Mouse (Mus musculus) layer of hippocampus, postnatal 14 days (tissue): ENCODE data around the gene Rnf114. TPM values are rescaled to one million over a fixed set of nuclear protein-coding genes. Genes with fewer than 3 reads are reported as not detected.

ENCODE experiments used
- DNase-seq, 2 experiments: peaks; one replicate each; pipeline ENCODE4 v3.0.0; 2021 to 2022; ENCODE audit warnings: low spot score in 2 of 2, mixed read lengths in 1 of 2
- long read RNA-seq, 2 experiments: library from polyadenylated mRNA; stranded (forward); transcript quantifications; one replicate each; pipeline ENCODE4 v2.0.0; 2021
- total RNA-seq, 2 experiments: library from RNA; stranded (reverse); gene quantifications; 2 replicates each; pipeline ENCODE4 v1.2.3; 2021

Rnf114 gene
- 10 to 100 TPM; 39.1 to 40.5 TPM for total RNA-seq
- long read RNA-seq, experiment 1, transcript Rnf114-201 (6 exons, 2,502 nt), result minor isoform, 24 of 85 reads
- long read RNA-seq, experiment 1, transcript Rnf114-203 (5 exons, 1,985 nt), result major isoform, 44 of 85 reads
- long read RNA-seq, experiment 1, partial matches to known transcripts, result 3 of 85 reads
- long read RNA-seq, experiment 1, other reads (novel, unspliced or antisense), result 14 of 85 reads
- long read RNA-seq, experiment 2, transcript Rnf114-203 (5 exons, 1,985 nt), result major isoform, 57 of 117 reads
- long read RNA-seq, experiment 2, transcript Rnf114-201 (6 exons, 2,502 nt), result minor isoform, 32 of 117 reads
- long read RNA-seq, experiment 2, partial matches to known transcripts, result 12 of 117 reads
- long read RNA-seq, experiment 2, other reads (novel, unspliced or antisense), result 16 of 117 reads

- peak in 1 of 2 experiments; percentile 35 for DNase-seq
Observed at GRCm38 (mm10) chr2:167491757-167492708, at the start of gene Rnf114. Gene Rnf114 (plus strand): TSS chr2:167492645.

- no peak for DNase-seq
Observed at GRCm38 (mm10) chr2:167443411-167444193, 48.8 kb upstream of the Rnf114 start.

GRCm38 (mm10) chr2:167445911-167446780 lies 46.3 kb upstream of the Rnf114 start:
- DNase-seq, result no peak

GRCm38 (mm10) chr2:167447207-167447606 lies 45.2 kb upstream of the Rnf114 start:
- no peak for DNase-seq

- DNase-seq, result no peak
Observed at GRCm38 (mm10) chr2:167447629-167448028, 44.8 kb upstream of the Rnf114 start.

- DNase-seq, result peak; percentile 57 to 63
Observed at GRCm38 (mm10) chr2:167449331-167450275, 42.8 kb upstream of the Rnf114 start.

- DNase-seq, result no peak
Observed at GRCm38 (mm10) chr2:167450647-167451046, 41.8 kb upstream of the Rnf114 start.

- no peak for DNase-seq
Observed at GRCm38 (mm10) chr2:167453814-167454213, 38.6 kb upstream of the Rnf114 start.

GRCm38 (mm10) chr2:167456361-167457020 lies 36.0 kb upstream of the Rnf114 start:
- DNase-seq, result no peak

- no peak for DNase-seq
Observed at GRCm38 (mm10) chr2:167457213-167457612, 35.2 kb upstream of the Rnf114 start.

- DNase-seq, result no peak
Observed at GRCm38 (mm10) chr2:167458548-167458947, 33.9 kb upstream of the Rnf114 start.

- DNase-seq, result no peak
Observed at GRCm38 (mm10) chr2:167459071-167459865, 33.2 kb upstream of the Rnf114 start.

- DNase-seq, result no peak
Observed at GRCm38 (mm10) chr2:167462954-167463353, 29.5 kb upstream of the Rnf114 start.

- no peak for DNase-seq
Observed at GRCm38 (mm10) chr2:167463802-167464201, 28.6 kb upstream of the Rnf114 start.

- no peak for DNase-seq
Observed at GRCm38 (mm10) chr2:167465951-167466350, 26.5 kb upstream of the Rnf114 start.

GRCm38 (mm10) chr2:167467214-167467613 lies 25.2 kb upstream of the Rnf114 start:
- DNase-seq, result no peak

- DNase-seq, result no peak
Observed at GRCm38 (mm10) chr2:167468444-167468843, 24.0 kb upstream of the Rnf114 start.

GRCm38 (mm10) chr2:167470611-167471010 lies 21.8 kb upstream of the Rnf114 start:
- no peak for DNase-seq
